Mouse (Mus musculus) limb, embryonic 10.5 days (tissue): ENCODE results near the gene Sdr39u1. TPM values are rescaled to one million over a fixed set of nuclear protein-coding genes. Genes with fewer than 3 reads are reported as not detected.

Source experiments
- DNase-seq: peaks from one replicate; pipeline ENCODE4 v3.0.0-alpha.2; 2017; ENCODE audit warnings: low spot score
- H3K27ac ChIP-seq: fragments of 300-500 bp; sonication (generic); 2 replicates; pipeline ENCODE4 v1.5.1; 2016; ENCODE audit warnings: mild to moderate bottlenecking
- H3K27me3 ChIP-seq: fragments of 300-500 bp; sonication (generic); 2 replicates; pipeline ENCODE4 v1.6.1; 2016; ENCODE audit warnings: low read depth, mild to moderate bottlenecking; ENCODE audit not compliant: poor library complexity, severe bottlenecking
- H3K36me3 ChIP-seq: fragments of 300-500 bp; sonication (generic); 2 replicates; pipeline ENCODE4 v1.6.1; 2016; ENCODE audit warnings: mild to moderate bottlenecking, moderate library complexity
- H3K4me1 ChIP-seq: fragments of 300-500 bp; sonication (generic); 2 replicates; pipeline ENCODE4 v1.6.1; 2016
- H3K4me3 ChIP-seq: fragments of 300-500 bp; sonication (generic); 2 replicates; pipeline ENCODE4 v1.5.1; 2016; ENCODE audit warnings: mild to moderate bottlenecking, moderate library complexity
- H3K9me3 ChIP-seq: fragments of 300-500 bp; sonication (generic); replicated peaks from 2 replicates; pipeline ENCODE4 v1.6.1; 2016; ENCODE audit warnings: mild to moderate bottlenecking
- WGBS: fragments of 180-500 bp; shearing (Covaris S2); methylation state at CpG from one replicate; pipeline ENCODE4 v1.1.7; 2016; 5-methylcytosine and 5-hydroxymethylcytosine counted together
- polyA plus RNA-seq: library from polyadenylated mRNA; unstranded; fragments of >200 nt; fragmentation: Nextera tagmentation; extraction: Ambion mirVana; gene quantifications from 2 replicates; pipeline ENCODE4 v1.2.1, GENCODE M21; 2016

Sdr39u1 gene
- polyA plus RNA-seq: 55.0 and 70.3 TPM in 2 replicates

GRCm38 (mm10) chr14:55899701-55900413, at the start of gene Sdr39u1:
Sdr39u1 (minus strand) TSS chr14:55900293.
- Histone ChIP-seq H3K36me3 (peaks cover 36% of the 10 kb centered on the region), H3K9me3 (no peaks in the 10 kb centered on the region), H3K4me1 (peaks cover 24% of the 10 kb centered on the region), H3K4me3 (peak within 1 kb of the TSS; percentile 62), H3K27ac (peak within 1 kb of the TSS; percentile 88), H3K27me3 (no peaks in the 10 kb centered on the region)
- 2% methylated on average over 39 of the region's 39 CpGs for WGBS
- DNase-seq: peak; percentile 90

GRCm38 (mm10) chr14:55946269-55946969, 46.3 kb upstream of the Sdr39u1 start:
- H3K9me3 ChIP-seq: no peaks in the 10 kb centered on the region
- no peak overlapping the region for H3K4me3 ChIP-seq
- no peaks in the 10 kb centered on the region for H3K36me3 ChIP-seq
- DNase-seq: peak; percentile 26
- no peak overlapping the region for H3K27ac ChIP-seq
- WGBS: 74% methylated on average over 2 of the region's 2 CpGs
- 0 out of 2 replicates have a peak, but pooled peaks cover 3% of the 10 kb centered on the region for H3K4me1 ChIP-seq
- H3K27me3 ChIP-seq: 0 out of 2 replicates have a peak, but pooled peaks cover 5% of the 10 kb centered on the region

GRCm38 (mm10) chr14:55944575-55944974, 44.5 kb upstream of the Sdr39u1 start, which contains the start of gene Cma1:
Cma1 (minus strand) TSS chr14:55944675.
- 84% methylated on average over 4 of the region's 4 CpGs for WGBS
- Histone ChIP-seq H3K4me1 (peaks cover 6% of the 10 kb centered on the region; the same call in 1 of the 2 replicates), H3K27me3 (0 out of 2 replicates have a peak, but pooled peaks cover 5% of the 10 kb centered on the region), H3K4me3 (no peak within 1 kb of the TSS), H3K27ac (no peak within 1 kb of the TSS), H3K36me3 (no peaks in the 10 kb centered on the region), H3K9me3 (no peaks in the 10 kb centered on the region)
- no peak for DNase-seq

GRCm38 (mm10) chr14:55943601-55944000, 43.5 kb upstream of the Sdr39u1 start:
- Histone ChIP-seq H3K36me3 (no peaks in the 10 kb centered on the region), H3K9me3 (no peaks in the 10 kb centered on the region), H3K27me3 (0 out of 2 replicates have a peak, but pooled peaks cover 5% of the 10 kb centered on the region), H3K4me3 (no peak overlapping the region), H3K27ac (no peak overlapping the region), H3K4me1 (peaks cover 6% of the 10 kb centered on the region; the same call in 1 of the 2 replicates)
- 81% methylated on average over 11 of the region's 11 CpGs for WGBS
- DNase-seq: no peak

- no peak overlapping the region for H3K4me3 ChIP-seq
- H3K9me3 ChIP-seq: no peaks in the 10 kb centered on the region
- 0 out of 2 replicates have a peak, but pooled peaks cover 5% of the 10 kb centered on the region for H3K27me3 ChIP-seq
- H3K36me3 ChIP-seq: no peaks in the 10 kb centered on the region
- no peak overlapping the region for H3K27ac ChIP-seq
- 22% methylated on average over 7 of the region's 7 CpGs for WGBS
- DNase-seq: no peak
- H3K4me1 ChIP-seq: peaks cover 11% of the 10 kb centered on the region
Observed at GRCm38 (mm10) chr14:55940070-55940800, 40.1 kb upstream of the Sdr39u1 start.

- H3K4me1 ChIP-seq: peaks cover 29% of the 10 kb centered on the region
- no peaks in the 10 kb centered on the region for H3K9me3 ChIP-seq
- no peaks in the 10 kb centered on the region for H3K36me3 ChIP-seq
- no peaks in the 10 kb centered on the region for H3K27me3 ChIP-seq
- H3K4me3 ChIP-seq: no peak overlapping the region
- 30% methylated on average over 7 of the region's 7 CpGs for WGBS
- peak overlapping the region; percentile 46 for H3K27ac ChIP-seq
- DNase-seq: peak; percentile 50
Observed at GRCm38 (mm10) chr14:55933586-55933985, 33.5 kb upstream of the Sdr39u1 start.

GRCm38 (mm10) chr14:55929263-55929997, 29.3 kb upstream of the Sdr39u1 start:
- no peak for DNase-seq
- Histone ChIP-seq H3K36me3 (no peaks in the 10 kb centered on the region), H3K9me3 (no peaks in the 10 kb centered on the region), H3K4me3 (no peak overlapping the region), H3K4me1 (peaks cover 21% of the 10 kb centered on the region), H3K27ac (peak overlapping the region; percentile 51), H3K27me3 (no peaks in the 10 kb centered on the region)
- 35% methylated on average over 12 of the region's 12 CpGs for WGBS

GRCm38 (mm10) chr14:55926847-55927246, 26.8 kb upstream of the Sdr39u1 start:
- whole genome bisulfite sequencing: 89% methylated on average over 4 of the region's 4 CpGs
- no peaks in the 10 kb centered on the region for H3K27me3 ChIP-seq
- no peaks in the 10 kb centered on the region for H3K36me3 ChIP-seq
- H3K9me3 ChIP-seq: no peaks in the 10 kb centered on the region
- no peak overlapping the region for H3K27ac ChIP-seq
- H3K4me3 ChIP-seq: no peak overlapping the region
- peaks cover 23% of the 10 kb centered on the region for H3K4me1 ChIP-seq
- DNase-seq: no peak

- H3K4me1 ChIP-seq: peaks cover 37% of the 10 kb centered on the region
- H3K27ac ChIP-seq: no peak overlapping the region
- no peaks in the 10 kb centered on the region for H3K36me3 ChIP-seq
- no peaks in the 10 kb centered on the region for H3K27me3 ChIP-seq
- 26% methylated on average over 7 of the region's 7 CpGs for WGBS
- DNase-seq: no peak
- H3K4me3 ChIP-seq: no peak overlapping the region
- H3K9me3 ChIP-seq: no peaks in the 10 kb centered on the region
Observed at GRCm38 (mm10) chr14:55922475-55923232, 22.6 kb upstream of the Sdr39u1 start.

GRCm38 (mm10) chr14:55918240-55919082, 18.4 kb upstream of the Sdr39u1 start:
- H3K4me1 ChIP-seq: peaks cover 39% of the 10 kb centered on the region
- peak; percentile 80 for DNase-seq
- WGBS: 41% methylated on average over 14 of the region's 14 CpGs
- peak overlapping the region; percentile 70 for H3K27ac ChIP-seq
- H3K27me3 ChIP-seq: no peaks in the 10 kb centered on the region
- no peaks in the 10 kb centered on the region for H3K36me3 ChIP-seq
- no peaks in the 10 kb centered on the region for H3K9me3 ChIP-seq
- 0 out of 2 replicates have a peak overlapping the region, but pooled peaks have one; percentile 27 for H3K4me3 ChIP-seq

GRCm38 (mm10) chr14:55913406-55913805, 13.3 kb upstream of the Sdr39u1 start:
- Histone ChIP-seq H3K9me3 (no peaks in the 10 kb centered on the region), H3K27ac (no peak overlapping the region), H3K36me3 (no peaks in the 10 kb centered on the region), H3K27me3 (no peaks in the 10 kb centered on the region), H3K4me3 (no peak overlapping the region), H3K4me1 (peaks cover 6% of the 10 kb centered on the region; the same call in 1 of the 2 replicates)
- DNase-seq: no peak
- WGBS: 41% methylated on average over 4 of the region's 4 CpGs
